Mouse (Mus musculus): ENCODE data around the gene Bok. TPM values are rescaled to one million over a fixed set of nuclear protein-coding genes. Genes with fewer than 3 reads are reported as not detected.
A peak's percentile ranks its signal among the peaks of the same experiment; 100 is the strongest.

Bok gene
- polyA plus RNA-seq (2015; fragmentation: Nextera tagmentation; extraction: Ambion mirVana) = 65.9 and 68.1 TPM in 2 replicates

GRCm38 (mm10) chr1:93685401-93686244 lies at the start of gene Bok:
Bok (plus strand) TSS chr1:93685660.
- Histone ChIP-seq H3K9ac (ENCODE audit: low read length) (peak within 1 kb of the TSS; percentile 82), H3K9me3 (ENCODE audit: control insufficient read depth, low read length) (peaks cover 2% of the 10 kb centered on the region; the same call in 1 of the 2 replicates), H3K27ac (ENCODE audit: low read length) (peak within 1 kb of the TSS; percentile 83), H3K4me3 (ENCODE audit: low read length) (peak within 1 kb of the TSS; percentile 57), H3K4me1 (replicated peaks; ENCODE audit: control insufficient read depth, insufficient read depth, low read length) (peaks cover 7% of the 10 kb centered on the region), H3K36me3 (ENCODE audit: control insufficient read depth, insufficient read depth, low read length) (no peaks in the 10 kb centered on the region; the same call in 1 of the 2 replicates), H3K4me2 (ENCODE audit: low read depth, low read length) (peak within 1 kb of the TSS; percentile 79), H3K27me3 (ENCODE audit: control insufficient read depth, insufficient read depth, low read depth, low read length) (no peaks in the 10 kb centered on the region)
- WGBS = under 1% methylated on average over 76 of the region's 78 CpGs
- ATAC-seq (ENCODE audit: low read depth) = peak; percentile 80

GRCm38 (mm10) chr1:93636211-93636897 lies 49.1 kb upstream of the Bok start:
- H3K27me3 ChIP-seq (ENCODE audit: control insufficient read depth, insufficient read depth, low read depth, low read length) = no peaks in the 10 kb centered on the region
- H3K4me3 ChIP-seq (ENCODE audit: low read length) = peak overlapping the region; percentile 97
- H3K27ac ChIP-seq (ENCODE audit: low read length) = peak overlapping the region; percentile 80
- WGBS = 23% methylated on average over 7 of the region's 7 CpGs
- peaks cover 1% of the 10 kb centered on the region; the same call in 1 of the 2 replicates for H3K36me3 ChIP-seq (ENCODE audit: control insufficient read depth, insufficient read depth, low read length)
- H3K4me2 ChIP-seq (ENCODE audit: low read depth, low read length) = peak overlapping the region; percentile 81
- peak overlapping the region; percentile 64 for H3K9ac ChIP-seq (ENCODE audit: low read length)
- no peaks in the 10 kb centered on the region for H3K9me3 ChIP-seq (ENCODE audit: control insufficient read depth, low read length)
- H3K4me1 ChIP-seq (replicated peaks; ENCODE audit: control insufficient read depth, insufficient read depth, low read length) = peaks cover 9% of the 10 kb centered on the region
- ATAC-seq (ENCODE audit: low read depth) = peak; percentile 35

DNA sequence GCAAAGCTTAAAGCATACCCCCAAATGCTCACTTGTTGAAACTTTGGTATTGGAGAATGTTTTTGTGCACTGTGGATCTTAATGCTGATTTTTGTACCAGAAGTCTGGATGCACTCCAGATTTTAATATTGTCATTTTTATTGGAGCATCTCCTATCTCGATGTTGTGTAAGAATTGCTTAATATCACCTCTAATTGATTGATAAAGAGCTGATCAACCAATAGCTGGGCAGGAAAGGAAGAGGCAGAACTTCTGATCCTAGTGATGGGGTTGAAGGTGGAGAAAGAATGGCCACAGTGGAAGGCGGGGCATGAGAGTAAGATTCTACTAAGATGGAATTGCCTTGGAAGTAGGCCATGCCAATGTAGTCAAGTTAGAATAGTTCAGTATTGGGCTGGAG lies 43.5 kb upstream of the Bok start:
- Histone ChIP-seq H3K27me3 (ENCODE audit: control insufficient read depth, insufficient read depth, low read depth, low read length) (no peaks in the 10 kb centered on the region), H3K9me3 (ENCODE audit: control insufficient read depth, low read length) (no peaks in the 10 kb centered on the region), H3K4me1 (replicated peaks; ENCODE audit: control insufficient read depth, insufficient read depth, low read length) (no peaks in the 10 kb centered on the region), H3K4me3 (ENCODE audit: low read length) (no peak overlapping the region), H3K9ac (ENCODE audit: low read length) (no peak overlapping the region), H3K27ac (ENCODE audit: low read length) (no peak overlapping the region), H3K36me3 (ENCODE audit: control insufficient read depth, insufficient read depth, low read length) (no peaks in the 10 kb centered on the region), H3K4me2 (ENCODE audit: low read depth, low read length) (no peak overlapping the region)
- ATAC-seq (ENCODE audit: low read depth) = no peak
- 83% methylated on average over 2 of the region's 2 CpGs for WGBS

DNA sequence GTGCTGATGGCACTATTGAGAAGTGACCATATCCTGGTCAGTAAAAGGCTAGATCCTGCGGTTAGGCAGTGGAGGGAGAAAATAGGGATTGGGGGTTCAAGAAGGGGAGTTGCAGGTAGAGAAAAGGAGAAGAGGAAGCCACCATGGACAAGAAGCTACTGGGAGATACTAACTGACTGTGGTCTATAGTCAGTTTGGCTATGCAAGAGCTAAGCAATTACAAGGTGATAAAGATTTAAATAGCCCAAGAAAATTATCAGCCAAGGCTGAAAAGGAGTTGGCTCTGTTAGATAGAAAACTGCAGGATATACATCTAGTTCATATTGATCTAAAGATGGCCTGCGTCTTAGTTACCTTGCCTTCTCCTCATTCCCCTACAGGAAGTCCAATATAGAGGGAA lies 42.8 kb upstream of the Bok start:
- Histone ChIP-seq H3K27me3 (ENCODE audit: control insufficient read depth, insufficient read depth, low read depth, low read length) (no peaks in the 10 kb centered on the region), H3K27ac (ENCODE audit: low read length) (no peak overlapping the region), H3K36me3 (ENCODE audit: control insufficient read depth, insufficient read depth, low read length) (no peaks in the 10 kb centered on the region), H3K4me1 (replicated peaks; ENCODE audit: control insufficient read depth, insufficient read depth, low read length) (no peaks in the 10 kb centered on the region), H3K4me2 (ENCODE audit: low read depth, low read length) (no peak overlapping the region), H3K9ac (ENCODE audit: low read length) (no peak overlapping the region), H3K9me3 (ENCODE audit: control insufficient read depth, low read length) (no peaks in the 10 kb centered on the region), H3K4me3 (ENCODE audit: low read length) (no peak overlapping the region)
- no peak for ATAC-seq (ENCODE audit: low read depth)
- WGBS = 90% methylated on average over 2 of the region's 2 CpGs

DNA sequence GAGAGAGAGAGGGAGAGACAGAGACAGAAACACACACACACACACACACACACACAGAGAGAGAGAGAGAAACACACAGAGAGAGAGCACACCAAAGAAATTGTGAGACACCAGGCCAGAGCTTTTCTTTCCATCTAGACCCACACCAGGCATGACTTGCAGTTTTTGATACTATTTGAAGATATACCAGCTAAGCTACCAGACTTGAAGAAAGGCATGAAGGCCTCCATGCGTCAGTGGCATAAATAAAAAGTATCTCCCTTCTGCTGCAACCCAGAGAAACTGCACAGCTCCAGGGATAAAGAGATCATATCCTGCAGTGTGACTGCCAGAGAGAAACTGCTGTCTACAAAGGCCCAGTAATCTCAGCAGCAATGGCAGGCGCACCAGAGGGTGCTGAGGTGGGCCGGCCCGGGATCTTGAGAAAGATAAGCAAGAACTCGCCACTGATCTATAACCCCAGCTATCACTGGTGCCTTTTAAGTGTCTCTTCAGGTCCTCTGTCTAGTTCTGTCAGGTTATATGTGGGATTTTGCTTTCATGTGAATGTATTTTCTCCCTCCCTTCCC lies 35.8 kb upstream of the Bok start:
- Histone ChIP-seq H3K4me2 (ENCODE audit: low read depth, low read length) (no peak overlapping the region), H3K4me1 (replicated peaks; ENCODE audit: control insufficient read depth, insufficient read depth, low read length) (no peaks in the 10 kb centered on the region), H3K9ac (ENCODE audit: low read length) (no peak overlapping the region), H3K9me3 (ENCODE audit: control insufficient read depth, low read length) (no peaks in the 10 kb centered on the region), H3K27me3 (ENCODE audit: control insufficient read depth, insufficient read depth, low read depth, low read length) (no peaks in the 10 kb centered on the region), H3K4me3 (ENCODE audit: low read length) (no peak overlapping the region), H3K27ac (ENCODE audit: low read length) (no peak overlapping the region), H3K36me3 (ENCODE audit: control insufficient read depth, insufficient read depth, low read length) (no peaks in the 10 kb centered on the region)
- WGBS = 58% methylated on average over 5 of the region's 5 CpGs
- no peak for ATAC-seq (ENCODE audit: low read depth)

DNA sequence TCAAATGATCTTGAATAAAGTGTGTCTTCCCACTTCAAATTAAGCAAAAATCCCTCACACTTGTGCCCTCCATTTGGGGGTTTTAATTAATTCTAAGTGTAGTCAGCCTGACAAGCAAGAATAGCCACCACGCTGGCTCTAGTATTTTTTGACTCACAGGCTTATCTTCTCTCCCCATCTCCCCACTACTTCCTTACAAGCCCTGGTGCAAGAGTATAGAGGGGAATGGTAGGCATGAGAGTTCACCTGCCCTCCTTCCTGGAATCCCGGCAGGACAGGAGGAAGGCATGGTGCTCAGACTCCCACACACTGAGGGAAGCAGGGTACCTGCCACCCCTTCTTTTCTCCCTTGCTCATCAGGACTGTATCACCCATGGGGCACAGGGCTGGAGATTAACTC lies 31.2 kb upstream of the Bok start:
- Histone ChIP-seq H3K27ac (ENCODE audit: low read length) (no peak overlapping the region), H3K36me3 (ENCODE audit: control insufficient read depth, insufficient read depth, low read length) (no peaks in the 10 kb centered on the region), H3K9ac (ENCODE audit: low read length) (no peak overlapping the region), H3K4me3 (ENCODE audit: low read length) (no peak overlapping the region), H3K4me2 (ENCODE audit: low read depth, low read length) (no peak overlapping the region), H3K4me1 (replicated peaks; ENCODE audit: control insufficient read depth, insufficient read depth, low read length) (no peaks in the 10 kb centered on the region), H3K9me3 (ENCODE audit: control insufficient read depth, low read length) (no peaks in the 10 kb centered on the region), H3K27me3 (ENCODE audit: control insufficient read depth, insufficient read depth, low read depth, low read length) (no peaks in the 10 kb centered on the region)
- whole genome bisulfite sequencing = 30% methylated on average over 2 of the region's 2 CpGs
- no peak for ATAC-seq (ENCODE audit: low read depth)

- H3K27me3 ChIP-seq (ENCODE audit: control insufficient read depth, insufficient read depth, low read depth, low read length) = no peaks in the 10 kb centered on the region
- H3K9me3 ChIP-seq (ENCODE audit: control insufficient read depth, low read length) = no peaks in the 10 kb centered on the region
- no peak overlapping the region for H3K9ac ChIP-seq (ENCODE audit: low read length)
- no peak overlapping the region for H3K4me2 ChIP-seq (ENCODE audit: low read depth, low read length)
- no peaks in the 10 kb centered on the region for H3K36me3 ChIP-seq (ENCODE audit: control insufficient read depth, insufficient read depth, low read length)
- H3K27ac ChIP-seq (ENCODE audit: low read length) = no peak overlapping the region
- no peaks in the 10 kb centered on the region for H3K4me1 ChIP-seq (replicated peaks; ENCODE audit: control insufficient read depth, insufficient read depth, low read length)
- ATAC-seq (ENCODE audit: low read depth) = no peak
- 65% methylated on average over 2 of the region's 2 CpGs for WGBS
- H3K4me3 ChIP-seq (ENCODE audit: low read length) = no peak overlapping the region
Measured at GRCm38 (mm10) chr1:93654798-93655197, 30.7 kb upstream of the Bok start.

DNA sequence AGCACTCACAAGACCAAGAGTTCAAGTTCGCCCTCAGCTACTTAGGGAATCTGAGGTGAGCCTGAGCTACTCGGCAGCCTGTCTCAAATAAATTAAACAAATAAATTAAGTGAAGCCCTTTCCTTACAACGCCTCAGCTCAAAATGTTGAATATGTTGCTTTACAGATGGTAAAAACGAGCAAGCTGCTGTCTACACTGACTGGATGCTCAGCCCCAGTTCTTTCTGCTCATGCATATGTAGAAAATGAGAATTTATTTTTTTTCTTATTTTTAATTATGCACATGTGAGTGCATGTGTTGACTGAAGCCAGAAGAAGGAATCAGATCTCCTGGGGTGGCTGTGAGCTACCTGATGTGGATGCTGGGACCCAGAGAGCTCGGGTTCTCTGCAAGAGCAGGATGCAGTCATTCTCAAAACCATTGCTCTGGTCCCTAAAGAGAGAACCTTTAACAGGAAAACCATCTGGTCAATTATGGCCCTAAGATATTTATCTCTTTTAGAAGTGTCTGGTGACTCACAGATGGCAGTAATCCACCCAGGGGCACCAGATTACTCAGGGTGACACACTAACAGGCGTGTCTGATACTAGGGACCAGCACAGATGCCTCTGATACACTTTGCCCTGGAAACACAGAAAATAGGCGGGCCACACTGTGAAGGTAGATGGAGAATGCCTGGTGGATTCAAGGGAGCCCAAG lies 29.0 kb upstream of the Bok start:
- no peaks in the 10 kb centered on the region for H3K27me3 ChIP-seq (ENCODE audit: control insufficient read depth, insufficient read depth, low read depth, low read length)
- ATAC-seq (ENCODE audit: low read depth) = no peak
- WGBS = 59% methylated on average over 7 of the region's 7 CpGs
- H3K4me3 ChIP-seq (ENCODE audit: low read length) = no peak overlapping the region
- no peak overlapping the region for H3K4me2 ChIP-seq (ENCODE audit: low read depth, low read length)
- no peak overlapping the region for H3K27ac ChIP-seq (ENCODE audit: low read length)
- no peaks in the 10 kb centered on the region for H3K9me3 ChIP-seq (ENCODE audit: control insufficient read depth, low read length)
- no peaks in the 10 kb centered on the region for H3K36me3 ChIP-seq (ENCODE audit: control insufficient read depth, insufficient read depth, low read length)
- no peak overlapping the region for H3K9ac ChIP-seq (ENCODE audit: low read length)
- no peaks in the 10 kb centered on the region for H3K4me1 ChIP-seq (replicated peaks; ENCODE audit: control insufficient read depth, insufficient read depth, low read length)

DNA sequence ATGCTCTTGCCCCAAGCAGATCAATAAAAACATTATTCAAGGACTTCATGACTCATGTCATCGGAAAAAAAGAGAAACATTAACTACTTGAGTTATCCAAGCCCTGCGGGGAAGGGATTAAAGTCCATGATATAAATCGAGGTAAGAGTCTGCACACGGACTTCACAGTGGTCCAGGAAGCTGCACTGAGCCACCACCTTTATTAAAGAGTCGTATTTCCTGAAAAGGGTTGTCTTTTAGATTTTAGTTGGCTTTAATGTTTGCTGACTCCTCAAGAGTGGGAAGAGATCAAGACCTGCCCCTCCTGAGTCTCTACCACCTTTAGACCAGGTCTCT lies 28.5 kb upstream of the Bok start:
- no peak overlapping the region for H3K27ac ChIP-seq (ENCODE audit: low read length)
- H3K36me3 ChIP-seq (ENCODE audit: control insufficient read depth, insufficient read depth, low read length) = no peaks in the 10 kb centered on the region
- WGBS = 69% methylated on average over 5 of the region's 5 CpGs
- no peak overlapping the region for H3K9ac ChIP-seq (ENCODE audit: low read length)
- H3K4me3 ChIP-seq (ENCODE audit: low read length) = no peak overlapping the region
- H3K4me2 ChIP-seq (ENCODE audit: low read depth, low read length) = no peak overlapping the region
- H3K27me3 ChIP-seq (ENCODE audit: control insufficient read depth, insufficient read depth, low read depth, low read length) = no peaks in the 10 kb centered on the region
- ATAC-seq (ENCODE audit: low read depth) = no peak
- no peaks in the 10 kb centered on the region for H3K9me3 ChIP-seq (ENCODE audit: control insufficient read depth, low read length)
- no peaks in the 10 kb centered on the region for H3K4me1 ChIP-seq (replicated peaks; ENCODE audit: control insufficient read depth, insufficient read depth, low read length)

Data from lung, embryonic 16.5 days (tissue).